8 mouse cellular contexts compared by ENCODE assay signal in genomic region chr19:46135789-46136638, GRCm38 (mm10). TPM values are rescaled to one million over a fixed set of nuclear protein-coding genes. Genes with fewer than 3 reads are reported as not detected.
DNase-seq lines count a peak whose midpoint lies in the region; ATAC-seq and TF ChIP-seq lines count a peak whose summit lies in the region.

No protein-coding gene starts in this region.

- WGBS in heart, adult 2 months: under 1% methylated on average over 79 of the region's 79 CpGs
- 1% methylated on average over 73 of the region's 79 CpGs for WGBS in liver, postnatal 0 days (ENCODE audit: insufficient replicate concordance)
- WGBS in neural tube, embryonic 13.5 days: under 1% methylated on average over 79 of the region's 79 CpGs
- 2% methylated on average over 79 of the region's 79 CpGs for WGBS in thymus, adult 2 months

- ATAC-seq in liver, postnatal 0 days: peak; percentile 35
- ATAC-seq in neural tube, embryonic 13.5 days (ENCODE audit: low read depth): peak; percentile 72

- H3K9me3 ChIP-seq in liver, postnatal 0 days (ENCODE audit: low read length): no peaks in the 10 kb centered on the region
- no peaks in the 10 kb centered on the region for H3K9me3 ChIP-seq in neural tube, embryonic 13.5 days

- peak; percentile 35 for TF ChIP-seq CTCF in left cerebral cortex, adult 2 months (IDR thresholded peaks at IDR 0.05)
- peak; percentile 53 for TF ChIP-seq CTCF in heart, adult 2 months (IDR thresholded peaks at IDR 0.05)
- peak; percentile 66 for TF ChIP-seq CTCF in liver, postnatal 0 days (IDR thresholded peaks at IDR 0.05; ENCODE audit: low read depth)
- peak; percentile 79; the same call in 1 of the 2 replicates for TF ChIP-seq CTCF in thymus, adult 2 months (IDR thresholded peaks at IDR 0.05; ENCODE audit: borderline replicate concordance, control insufficient read depth, extremely low read depth, insufficient read depth, low read length, poor library complexity)

- H3K4me2 ChIP-seq in liver, postnatal 0 days (ENCODE audit: low read depth, low read length): peak overlapping the region; percentile 92
- H3K4me2 ChIP-seq in neural tube, embryonic 13.5 days: peak overlapping the region; percentile 100

- H3K79me2 ChIP-seq in heart, adult 2 months (replicated peaks; ENCODE audit: control insufficient read depth, insufficient read depth, low read length): no peaks in the 10 kb centered on the region

- H3K27me3 ChIP-seq in heart, adult 2 months (ENCODE audit: control insufficient read depth, insufficient read depth, low read length): peaks cover 6% of the 10 kb centered on the region
- H3K27me3 ChIP-seq in liver, postnatal 0 days (ENCODE audit: insufficient read depth, low read length): peaks cover 78% of the 10 kb centered on the region
- peaks cover 94% of the 10 kb centered on the region for H3K27me3 ChIP-seq in neural tube, embryonic 13.5 days
- H3K27me3 ChIP-seq in thymus, adult 2 months (ENCODE audit: control insufficient read depth, insufficient read depth, low read length): peaks cover 9% of the 10 kb centered on the region; the same call in 1 of the 2 replicates

- TF ChIP-seq POLR2A in heart, adult 2 months (IDR thresholded peaks at IDR 0.05; ENCODE audit: insufficient read depth, low read depth, low read length): no peak
- 0 out of 2 replicates have a peak, but pooled peaks have one; percentile 8 for TF ChIP-seq POLR2A in thymus, adult 2 months (IDR thresholded peaks at IDR 0.05; ENCODE audit: control insufficient read depth, extremely low read depth, insufficient read depth, low read length, poor library complexity)

- peak; percentile 33 to 46 for DNase-seq in left cerebral cortex, adult 2 months (ENCODE audit: extremely low spot score in 1 of 2, low spot score in 2 of 2)
- no peak for DNase-seq in left cerebral cortex, adult 8-10 months (ENCODE audit: low spot score in 2 of 2)
- DNase-seq in embryo, embryonic 10.5 days (ENCODE audit: low spot score): peak; percentile 71
- DNase-seq in heart, adult 2 months: peak; percentile 69 to 73
- DNase-seq in kidney, adult 11 months: peak; percentile 61
- peak; percentile 65 for DNase-seq in liver, postnatal 0 days
- peak; percentile 89 for DNase-seq in thymus, adult 2 months

- H3K9ac ChIP-seq in heart, adult 2 months (ENCODE audit: low read depth, low read length): peak overlapping the region; percentile 63
- H3K9ac ChIP-seq in liver, postnatal 0 days (replicated peaks): peak overlapping the region; percentile 14
- H3K9ac ChIP-seq in neural tube, embryonic 13.5 days: peak overlapping the region; percentile 75

- peak overlapping the region; percentile 60 for H3K4me3 ChIP-seq in left cerebral cortex, adult 2 months
- H3K4me3 ChIP-seq in heart, adult 2 months: peak overlapping the region; percentile 58
- H3K4me3 ChIP-seq in liver, postnatal 0 days (ENCODE audit: low read depth, low read length): peak overlapping the region; percentile 55
- peak overlapping the region; percentile 59 for H3K4me3 ChIP-seq in neural tube, embryonic 13.5 days
- peak overlapping the region; percentile 52 for H3K4me3 ChIP-seq in thymus, adult 2 months (ENCODE audit: control insufficient read depth, insufficient read depth, low read length)

- intact Hi-C loops in left cerebral cortex, adult 2 months (cut with DNase I): loop anchor here (1.0 to 2.0 kb wide), 2 partner anchors 118 to 173 kb away; no protein-coding TSS in a partner anchor
- intact Hi-C loops in heart, adult 2 months (cut with DNase I): loop anchor here (1.0 to 2.0 kb wide), 2 partner anchors 118 to 173 kb away; no protein-coding TSS in a partner anchor

- H3K27ac ChIP-seq in left cerebral cortex, adult 2 months: no peak overlapping the region
- no peak overlapping the region; the same call in 1 of the 2 replicates for H3K27ac ChIP-seq in heart, adult 2 months
- H3K27ac ChIP-seq in liver, postnatal 0 days (ENCODE audit: low read depth): no peak overlapping the region
- no peak overlapping the region for H3K27ac ChIP-seq in neural tube, embryonic 13.5 days (replicated peaks)
- H3K27ac ChIP-seq in thymus, adult 2 months (ENCODE audit: control insufficient read depth, insufficient read depth, low read length): no peak overlapping the region

- no peak for TF ChIP-seq EP300 in heart, adult 2 months (IDR thresholded peaks at IDR 0.05; ENCODE audit: insufficient read depth, low read depth, low read length)
- no peak for TF ChIP-seq EP300 in liver, postnatal 0 days (IDR thresholded peaks at IDR 0.05; ENCODE audit: low read depth)

- peaks cover 2% of the 10 kb centered on the region for H3K4me1 ChIP-seq in heart, adult 2 months (ENCODE audit: control insufficient read depth, insufficient read depth, low read length)
- H3K4me1 ChIP-seq in liver, postnatal 0 days (ENCODE audit: insufficient read depth): peaks cover 21% of the 10 kb centered on the region
- H3K4me1 ChIP-seq in neural tube, embryonic 13.5 days (replicated peaks): peaks cover 33% of the 10 kb centered on the region
- H3K4me1 ChIP-seq in thymus, adult 2 months (replicated peaks; ENCODE audit: control insufficient read depth, insufficient read depth, low read length): peaks cover 22% of the 10 kb centered on the region

- H3K36me3 ChIP-seq in heart, adult 2 months (ENCODE audit: control insufficient read depth, insufficient read depth, low read length): no peaks in the 10 kb centered on the region
- no peaks in the 10 kb centered on the region for H3K36me3 ChIP-seq in liver, postnatal 0 days (replicated peaks; ENCODE audit: insufficient read depth, low read length)
- no peaks in the 10 kb centered on the region for H3K36me3 ChIP-seq in neural tube, embryonic 13.5 days
- H3K36me3 ChIP-seq in thymus, adult 2 months (ENCODE audit: control insufficient read depth, insufficient read depth, low read length): no peaks in the 10 kb centered on the region

RNA-seq across cellular contexts. Expression of gene Elovl3, which starts 4.3 kb away (rescaled TPM):
- not detected for total RNA-seq in left cerebral cortex, adult 2 months (2021)
- not detected for total RNA-seq in left cerebral cortex, adult 8-10 months (2022)
- total RNA-seq in heart, adult 2 months (2021): under 1 TPM; 0.27 to 0.55 TPM
- polyA plus RNA-seq in heart, adult 2 months (2012; rRNA removed): 0.31 and 1.6 TPM in 2 replicates
- polyA plus RNA-seq in liver, postnatal 0 days (2015; fragmentation: Nextera tagmentation; extraction: Ambion mirVana): 0.24 and 0.26 TPM in 2 replicates
- polyA plus RNA-seq in neural tube, embryonic 13.5 days (2015; fragmentation: Nextera tagmentation; extraction: Ambion mirVana): not detected in 2 replicates
- polyA plus RNA-seq in thymus, adult 2 months (2012; rRNA removed): 0.31 and 1.7 TPM in 2 replicates

RNA-seq across cellular contexts. Expression of gene Pitx3, which starts 12.1 kb away (rescaled TPM):
- not detected for total RNA-seq in left cerebral cortex, adult 2 months (2021)
- total RNA-seq in left cerebral cortex, adult 8-10 months (2022): not detected
- total RNA-seq in heart, adult 2 months (2021): 1 to 10 TPM; 1.2 to 1.8 TPM
- 0.39 and 0.82 TPM in 2 replicates for polyA plus RNA-seq in heart, adult 2 months (2012; rRNA removed)
- polyA plus RNA-seq in liver, postnatal 0 days (2015; fragmentation: Nextera tagmentation; extraction: Ambion mirVana): 0.19 TPM in 1 of 2 replicates, not detected in the other
- 0.17 and 1.4 TPM in 2 replicates for polyA plus RNA-seq in neural tube, embryonic 13.5 days (2015; fragmentation: Nextera tagmentation; extraction: Ambion mirVana)
- 0.17 and 0.24 TPM in 2 replicates for polyA plus RNA-seq in thymus, adult 2 months (2012; rRNA removed)

RNA-seq across cellular contexts. Expression of gene Gbf1, which starts 16.3 kb away (rescaled TPM):
- total RNA-seq in left cerebral cortex, adult 2 months (2021): 10 to 100 TPM; 90.1 to 95.4 TPM
- total RNA-seq in left cerebral cortex, adult 8-10 months (2022): 10 to 100 TPM; 76.4 to 97.5 (median 78.8) TPM
- 10 to 100 TPM; 39.9 to 40.0 TPM for total RNA-seq in heart, adult 2 months (2021)
- polyA plus RNA-seq in heart, adult 2 months (2012; rRNA removed): 49.3 and 52.1 TPM in 2 replicates
- 9.8 and 12.0 TPM in 2 replicates for polyA plus RNA-seq in liver, postnatal 0 days (2015; fragmentation: Nextera tagmentation; extraction: Ambion mirVana)
- polyA plus RNA-seq in neural tube, embryonic 13.5 days (2015; fragmentation: Nextera tagmentation; extraction: Ambion mirVana): 65.2 and 74.1 TPM in 2 replicates
- 113 and 120 TPM in 2 replicates for polyA plus RNA-seq in thymus, adult 2 months (2012; rRNA removed)

Comparison
In these comparisons a context has a peak if more than half of its experiments do, and no peak if none do; other contexts are left out.
1. DNase-seq: peak in left cerebral cortex, adult 2 months (2 of 2), embryo, embryonic 10.5 days (single experiment), heart, adult 2 months (2 of 2), kidney, adult 11 months (single experiment), liver, postnatal 0 days (single experiment) and thymus, adult 2 months (single experiment); none in left cerebral cortex, adult 8-10 months (0 of 2).
2. H3K9ac ChIP-seq: peak in every context shown above with its lines; median percentile 75 in neural tube, embryonic 13.5 days; 63 in heart, adult 2 months; 14 in liver, postnatal 0 days.
3. Peak in every context shown above with its lines, with median percentiles within 50 percentile points of each other: H3K4me3 ChIP-seq and CTCF ChIP-seq.